Mouse (Mus musculus): ENCODE data around the gene Dlg2. TPM values are rescaled to one million over a fixed set of nuclear protein-coding genes. Genes with fewer than 3 reads are reported as not detected.

The Dlg2 gene
- total RNA-seq, 4 experiments from 2014 or later: 216 to 253 (median 244) TPM

DNA sequence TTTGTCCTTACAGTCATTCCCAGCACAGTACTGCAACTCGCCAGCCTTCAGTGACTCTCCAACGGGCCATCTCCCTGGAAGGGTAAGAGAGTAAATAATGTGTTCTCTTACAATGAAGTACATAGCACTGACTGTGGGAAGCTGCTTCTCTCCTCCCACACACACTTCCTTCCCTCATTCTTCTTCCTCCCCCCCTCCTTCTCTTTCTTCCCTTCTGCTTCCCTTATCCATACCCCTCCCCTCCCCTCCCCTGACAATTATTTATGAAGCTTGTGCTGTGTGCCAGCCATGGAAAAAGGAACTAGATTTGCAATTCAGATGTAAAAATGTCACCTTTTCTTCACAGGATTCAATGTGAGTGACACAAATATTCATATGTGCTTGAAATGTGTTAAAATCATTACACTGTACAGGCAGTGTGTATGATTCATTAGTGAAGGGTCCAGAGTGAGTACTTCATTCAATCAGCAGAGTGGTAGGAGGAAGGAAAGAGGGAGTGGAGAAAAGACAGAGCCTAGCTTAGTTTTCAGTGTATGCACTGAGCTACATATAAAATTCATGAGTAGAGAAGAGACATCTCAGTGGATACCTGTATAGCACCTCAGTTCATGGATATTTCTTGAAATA lies 1564.4 kb downstream of the Dlg2 start:
- no peak for DNase-seq (ENCODE audit: low spot score in 2 of 2)

GRCm38 (mm10) chr7:92044966-92045365 lies 1568.5 kb downstream of the Dlg2 start:
- no peak for DNase-seq (ENCODE audit: low spot score in 2 of 2)

- DNase-seq (ENCODE audit: low spot score in 2 of 2): no peak
Measured at GRCm38 (mm10) chr7:92047271-92047670, 1570.8 kb downstream of the Dlg2 start.

DNA sequence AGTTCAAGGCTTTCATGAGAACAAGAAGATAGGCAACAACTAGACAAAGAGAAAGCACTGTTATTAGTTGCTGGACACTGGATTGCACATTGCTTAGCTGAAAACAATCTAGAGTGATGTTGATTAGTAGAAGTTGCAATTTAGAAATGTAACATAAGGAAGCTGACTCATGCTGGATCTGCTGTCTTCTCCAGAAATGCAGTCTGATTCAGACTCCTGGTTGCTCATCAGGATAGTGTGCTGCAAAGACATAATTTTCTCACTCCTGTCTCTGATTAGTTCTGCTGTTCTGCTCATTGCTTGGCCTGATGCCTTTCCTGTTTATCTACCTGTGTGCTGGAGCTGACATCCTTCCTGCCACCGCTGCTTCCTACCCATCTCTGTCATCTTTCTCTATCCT lies 1572.4 kb downstream of the Dlg2 start:
- peak; percentile 9 to 15 for DNase-seq (ENCODE audit: low spot score in 2 of 2)

DNA sequence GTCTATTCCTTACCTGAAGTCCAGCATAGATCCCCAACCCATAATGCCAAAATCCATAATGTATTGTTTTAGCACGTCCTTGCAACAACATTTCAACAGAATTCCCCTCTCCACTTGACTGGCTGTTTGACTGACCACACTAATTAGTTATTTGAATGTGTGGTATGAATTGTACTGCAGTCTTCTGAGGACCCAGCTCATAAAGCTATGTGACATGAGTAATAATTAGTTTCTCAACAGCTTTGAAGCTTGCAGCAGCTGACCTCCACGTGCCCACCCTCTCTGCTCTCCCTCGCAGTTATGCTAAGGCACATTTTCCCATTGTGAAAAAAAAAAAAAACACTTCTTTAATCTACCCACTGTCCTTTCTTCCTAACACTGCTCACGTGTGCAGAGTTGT lies 1590.4 kb downstream of the Dlg2 start:
- DNase-seq (ENCODE audit: low spot score in 2 of 2): no peak

- DNase-seq (ENCODE audit: low spot score in 2 of 2): no peak
Measured at GRCm38 (mm10) chr7:92087429-92087828, 1611.0 kb downstream of the Dlg2 start.

- peak; percentile 44 to 61 for DNase-seq (ENCODE audit: low spot score in 2 of 2)
Measured at GRCm38 (mm10) chr7:92093860-92094259, 1617.4 kb downstream of the Dlg2 start.

DNA sequence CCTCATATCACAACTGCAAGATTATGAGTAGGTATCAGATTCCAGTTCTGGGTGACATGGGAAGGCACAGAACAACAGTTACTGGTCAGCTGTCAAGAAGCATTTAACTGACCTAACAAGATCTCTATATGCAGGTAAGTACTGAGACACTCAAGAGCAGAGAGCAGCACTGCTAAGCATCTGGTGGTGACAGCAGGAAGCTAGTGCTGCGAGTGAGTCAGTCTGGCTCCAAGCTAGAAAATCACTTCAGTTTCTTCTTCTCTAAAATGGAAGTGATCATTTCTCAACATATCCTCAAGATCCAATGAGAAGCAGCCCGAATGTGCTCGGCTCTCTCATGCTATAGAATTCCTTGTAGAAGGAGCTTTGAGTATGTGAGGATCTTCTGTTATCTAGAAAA lies 1618.7 kb downstream of the Dlg2 start:
- no peak for DNase-seq (ENCODE audit: low spot score in 2 of 2)

GRCm38 (mm10) chr7:92100847-92101246 lies 1624.4 kb downstream of the Dlg2 start:
- no peak for DNase-seq (ENCODE audit: low spot score in 2 of 2)

GRCm38 (mm10) chr7:92102892-92103543 lies 1626.5 kb downstream of the Dlg2 start:
- DNase-seq (ENCODE audit: low spot score in 2 of 2): peak; percentile 55 to 66

- DNase-seq (ENCODE audit: low spot score in 2 of 2): no peak
Measured at GRCm38 (mm10) chr7:92105477-92105876, 1629.0 kb downstream of the Dlg2 start.

DNA sequence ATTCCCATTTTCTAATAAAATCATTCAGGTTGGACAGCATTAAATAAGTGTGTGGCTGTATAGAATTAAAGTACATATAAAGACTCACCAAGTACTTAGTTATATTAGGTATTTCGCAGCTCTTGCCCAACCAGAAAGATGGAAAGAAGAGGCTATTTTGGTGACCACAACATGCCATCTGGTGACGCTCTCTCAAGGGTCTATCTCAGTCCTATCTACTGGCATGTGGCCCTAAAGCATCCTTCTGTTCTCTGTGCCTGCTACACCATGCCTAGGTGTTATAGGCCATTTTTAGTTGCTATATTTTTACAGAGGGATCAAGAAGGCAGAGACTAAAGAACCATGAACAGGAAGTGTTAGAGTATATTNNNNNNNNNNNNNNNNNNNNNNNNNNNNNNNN lies 1629.5 kb downstream of the Dlg2 start:
- no peak for DNase-seq (ENCODE audit: low spot score in 2 of 2)

GRCm38 (mm10) chr7:92113065-92113464 lies 1636.6 kb downstream of the Dlg2 start:
- no peak for DNase-seq (ENCODE audit: low spot score in 2 of 2)

DNA sequence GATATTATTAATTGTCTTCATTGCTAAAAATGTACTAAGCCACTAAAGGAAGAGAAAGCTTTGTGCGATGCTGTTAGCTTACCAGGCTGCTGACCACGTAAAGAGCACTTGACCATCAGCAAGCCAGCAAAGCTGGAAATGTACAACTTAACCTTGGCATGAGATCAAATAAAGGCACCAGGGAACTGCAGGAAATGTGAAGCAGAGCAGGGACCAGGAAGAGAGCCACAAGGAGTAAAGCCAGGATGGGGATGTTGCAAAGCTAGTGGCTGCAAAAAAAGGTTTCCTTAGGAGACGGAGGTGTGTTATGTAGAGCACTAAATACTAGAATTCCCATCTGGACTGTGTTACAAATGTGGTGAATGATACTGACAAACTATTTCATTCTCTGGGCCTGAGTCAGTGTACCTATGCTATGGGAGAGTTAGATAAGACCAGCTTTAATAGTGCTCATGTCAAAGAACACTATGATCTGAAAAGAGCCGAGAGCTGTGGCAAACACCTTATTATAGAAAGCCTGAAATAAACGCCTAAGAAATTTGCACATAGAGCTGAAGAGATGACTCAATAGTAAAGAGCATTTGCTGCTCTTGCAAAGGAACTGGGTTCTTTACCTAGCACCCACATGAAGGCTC lies 1638.9 kb downstream of the Dlg2 start:
- DNase-seq (ENCODE audit: low spot score in 2 of 2): no peak

DNA sequence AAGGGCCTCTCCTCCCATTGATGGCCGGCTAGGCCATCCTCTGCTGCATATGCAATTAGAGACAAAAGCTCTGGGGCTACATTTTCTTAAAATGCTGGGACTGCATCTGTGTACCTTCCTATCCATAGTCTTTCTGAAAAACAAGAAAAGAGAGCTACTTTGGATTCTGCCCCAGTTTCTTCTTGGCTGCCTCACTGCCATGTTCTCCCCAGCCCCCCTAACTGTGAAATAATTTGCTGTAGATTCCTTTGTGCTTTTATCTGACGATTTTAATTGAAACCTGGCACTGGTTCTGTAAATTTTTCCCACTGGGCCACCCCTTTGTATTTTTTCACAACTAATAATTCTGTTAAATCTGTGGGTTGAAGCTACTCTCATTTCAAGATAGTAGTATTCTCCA lies 1646.8 kb downstream of the Dlg2 start:
- DNase-seq (ENCODE audit: low spot score in 2 of 2): no peak

- DNase-seq (ENCODE audit: low spot score in 2 of 2): no peak
Measured at GRCm38 (mm10) chr7:92125886-92126285, 1649.4 kb downstream of the Dlg2 start.

GRCm38 (mm10) chr7:92134301-92134700 lies 1657.8 kb downstream of the Dlg2 start:
- DNase-seq (ENCODE audit: low spot score in 2 of 2): no peak

- no peak for DNase-seq (ENCODE audit: low spot score in 2 of 2)
Measured at GRCm38 (mm10) chr7:92135624-92136023, 1659.2 kb downstream of the Dlg2 start.

DNA sequence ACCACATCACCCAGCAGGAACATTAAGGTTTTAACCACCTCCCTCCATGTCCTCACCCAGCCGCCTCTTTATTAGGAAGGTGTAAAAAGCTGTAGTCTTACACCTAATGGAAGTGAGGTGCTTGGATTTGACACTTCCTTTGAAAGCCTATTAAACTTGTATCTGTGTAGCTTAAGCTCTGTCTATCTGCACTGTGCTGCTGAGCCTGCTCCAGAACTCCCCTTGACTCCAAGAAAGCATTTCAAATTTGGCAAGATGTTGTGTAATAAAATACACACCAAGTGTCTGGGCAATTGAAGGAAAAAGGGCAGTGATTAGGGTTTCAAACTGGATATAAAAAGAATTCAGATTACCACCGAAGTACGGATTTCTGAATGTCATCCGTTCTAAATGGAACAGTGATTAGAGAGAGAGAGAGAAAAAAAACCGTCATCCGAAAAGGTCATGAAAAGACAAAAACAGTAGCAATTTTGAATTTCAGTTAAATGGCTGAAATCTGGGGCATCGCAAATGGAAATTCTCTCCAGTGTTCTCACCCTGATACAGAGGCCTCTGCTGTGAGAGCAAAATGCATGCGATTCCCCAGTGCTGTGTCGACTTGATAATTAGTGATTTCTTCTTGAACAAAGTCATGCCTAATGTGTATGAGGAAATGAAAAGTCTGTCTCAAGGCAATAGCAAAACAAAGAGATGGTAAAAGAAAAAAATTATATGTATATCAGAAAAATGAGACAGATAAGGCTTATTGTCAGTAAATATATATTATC lies 1663.8 kb downstream of the Dlg2 start:
- DNase-seq (ENCODE audit: low spot score in 2 of 2): no peak

DNA sequence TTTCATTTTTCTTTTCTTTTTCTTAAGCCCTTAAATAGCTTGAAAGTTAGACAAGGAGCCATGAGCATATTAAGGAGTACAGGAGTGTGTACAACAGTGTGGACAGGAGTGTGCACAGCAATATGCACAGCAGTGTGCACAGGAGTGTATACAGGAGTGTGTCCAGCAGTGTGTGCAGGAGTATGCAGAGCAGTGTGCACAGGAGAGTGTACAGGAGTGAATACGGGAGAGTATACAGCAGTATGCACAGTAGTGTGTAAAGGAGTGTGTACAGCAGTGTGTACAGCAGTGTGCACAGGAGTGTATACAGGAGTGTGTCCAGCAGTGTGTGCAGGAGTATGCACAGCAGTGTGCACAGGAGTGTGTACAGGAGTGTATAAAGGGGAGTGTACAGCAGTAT lies 1671.0 kb downstream of the Dlg2 start:
- no peak for DNase-seq (ENCODE audit: low spot score in 2 of 2)

DNA sequence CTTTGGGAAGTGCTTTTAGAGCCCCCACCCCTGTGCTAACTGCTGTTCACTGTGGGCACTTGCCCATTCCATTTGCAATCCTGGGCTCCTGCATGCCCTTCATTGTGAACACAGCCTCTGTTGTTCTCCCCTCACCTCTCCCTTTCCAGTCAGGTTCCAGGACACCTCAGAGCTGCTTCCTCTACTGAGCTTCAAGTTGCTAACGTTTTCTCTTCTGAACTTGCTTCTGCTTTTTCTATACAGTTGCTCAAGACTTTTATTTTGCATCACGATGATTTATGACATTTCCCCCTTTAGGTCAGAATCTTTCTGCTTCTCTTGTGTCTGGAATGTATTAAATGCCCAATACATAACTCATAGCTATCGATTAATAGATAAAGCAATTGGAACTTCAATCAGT lies 1674.3 kb downstream of the Dlg2 start:
- no peak for DNase-seq (ENCODE audit: low spot score in 2 of 2)

DNA sequence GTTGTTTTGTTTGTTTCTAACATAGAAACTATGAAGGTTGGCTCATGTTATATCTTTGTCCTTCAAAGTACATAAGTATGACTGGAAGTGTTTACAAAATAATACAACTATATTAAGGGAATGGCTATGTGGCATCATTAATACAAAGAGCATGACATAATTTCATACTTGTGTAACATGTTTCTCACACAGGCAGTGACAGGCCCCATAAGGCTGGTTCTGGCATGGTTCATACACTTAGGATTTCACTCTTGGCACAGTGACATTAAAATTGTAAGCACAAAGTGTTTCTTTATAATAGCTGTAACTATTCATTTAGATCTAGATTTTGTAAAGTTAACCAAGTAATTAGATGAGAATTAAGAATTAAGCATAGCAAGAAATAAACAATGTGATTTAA lies 1678.1 kb downstream of the Dlg2 start:
- no peak for DNase-seq (ENCODE audit: low spot score in 2 of 2)
